Mouse (Mus musculus) granulocyte monocyte progenitor cell, adult 5-6 weeks (primary cell): ENCODE results near the gene Acap3. TPM values are rescaled to one million over a fixed set of nuclear protein-coding genes. Genes with fewer than 3 reads are reported as not detected.

Experiments
- ATAC-seq: replicated peaks from 2 replicates; pipeline ENCODE4 v1.8.0; 2016; ENCODE audit warnings: mild to moderate bottlenecking, moderate TSS enrichment, inconsistent platforms; ENCODE audit not compliant: poor library complexity, severe bottlenecking
- total RNA-seq, 2 experiments: library from RNA; stranded (forward) in 1 of 2; stranded (reverse) in 1 of 2; fragments of 200-712, 200-1000 nt in 1 of 2; fragments of >200 nt in 1 of 2; fragmentation: Nextera tagmentation in 1 of 2; gene quantifications; 2 replicates each; pipeline ENCODE4 v1.2.3; 2014 to 2017

Gene Acap3
- total RNA-seq, 2 experiments from 2014 or later = 6.0 to 10.7 TPM

GRCm38 (mm10) chr4:155908281-155908680 lies 16.7 kb downstream of the Acap3 start:
- no peak for ATAC-seq

- ATAC-seq = no peak
These were observed 17.1 kb downstream of the Acap3 start for GRCm38 (mm10) chr4:155908751-155909150.

GRCm38 (mm10) chr4:155932031-155932430 lies 40.4 kb downstream of the Acap3 start:
- ATAC-seq = no peak

- ATAC-seq = peak; percentile 15
These were observed 51.4 kb downstream of the Acap3 start for GRCm38 (mm10) chr4:155943049-155943452.

- peak; percentile 89 for ATAC-seq
These were observed 52.1 kb downstream of the Acap3 start, which contains the start of gene Ube2j2 for GRCm38 (mm10) chr4:155943534-155944249. TSS of gene Ube2j2 (plus strand) at chr4:155943831.

- peak; percentile 69 for ATAC-seq
These were observed 52.6 kb downstream of the Acap3 start for GRCm38 (mm10) chr4:155944271-155944670.

GRCm38 (mm10) chr4:155947094-155947493 lies 55.5 kb downstream of the Acap3 start:
- ATAC-seq = no peak

GRCm38 (mm10) chr4:155955491-155955890 lies 63.9 kb downstream of the Acap3 start:
- ATAC-seq = no peak

Other genes starting within 250 kb of the Acap3 start
- gene Gm10563, start 246.4 kb upstream of the Acap3 start, total RNA-seq (2014; fragmentation: Nextera tagmentation) = not detected in 2 replicates
- gene Gm10563, start 246.4 kb upstream of the Acap3 start, total RNA-seq (2017) = not detected in 2 replicates
- gene Mmp23, start 238.4 kb upstream of the Acap3 start, total RNA-seq (2014; fragmentation: Nextera tagmentation) = not detected in 2 replicates
- gene Mmp23, start 238.4 kb upstream of the Acap3 start, total RNA-seq (2017) = not detected in 2 replicates
- 2.9 and 18.0 TPM in 2 replicates for gene Mib2, start 222.6 kb upstream of the Acap3 start, total RNA-seq (2014; fragmentation: Nextera tagmentation)
- gene Mib2, start 222.6 kb upstream of the Acap3 start, total RNA-seq (2017) = 15.6 and 17.7 TPM in 2 replicates
- 2.8 and 7.6 TPM in 2 replicates for gene Fndc10, start 197.5 kb upstream of the Acap3 start, total RNA-seq (2014; fragmentation: Nextera tagmentation)
- 0.88 and 2.1 TPM in 2 replicates for gene Fndc10, start 197.5 kb upstream of the Acap3 start, total RNA-seq (2017)
- gene Ssu72, start 187.0 kb upstream of the Acap3 start, total RNA-seq (2014; fragmentation: Nextera tagmentation) = 58.5 and 75.8 TPM in 2 replicates
- 80.5 and 99.6 TPM in 2 replicates for gene Ssu72, start 187.0 kb upstream of the Acap3 start, total RNA-seq (2017)
- 0.32 and 0.95 TPM in 2 replicates for gene Tmem240, start 157.0 kb upstream of the Acap3 start, total RNA-seq (2014; fragmentation: Nextera tagmentation)
- gene Tmem240, start 157.0 kb upstream of the Acap3 start, total RNA-seq (2017) = 0.31 TPM in 1 of 2 replicates, not detected in the other
- 66.8 and 134 TPM in 2 replicates for gene Atad3a, start 130.7 kb upstream of the Acap3 start, total RNA-seq (2014; fragmentation: Nextera tagmentation)
- 95.3 and 118 TPM in 2 replicates for gene Atad3a, start 130.7 kb upstream of the Acap3 start, total RNA-seq (2017)
- not detected in 2 replicates for gene Vwa1, start 117.1 kb upstream of the Acap3 start, total RNA-seq (2014; fragmentation: Nextera tagmentation)
- gene Vwa1, start 117.1 kb upstream of the Acap3 start, total RNA-seq (2017) = 0.26 and 0.36 TPM in 2 replicates
- gene Tmem88b, start 105.9 kb upstream of the Acap3 start, total RNA-seq (2014; fragmentation: Nextera tagmentation) = not detected in 2 replicates
- not detected in 2 replicates for gene Tmem88b, start 105.9 kb upstream of the Acap3 start, total RNA-seq (2017)
- gene Ankrd65, start 101.4 kb upstream of the Acap3 start, total RNA-seq (2014; fragmentation: Nextera tagmentation) = not detected in 2 replicates
- gene Ankrd65, start 101.4 kb upstream of the Acap3 start, total RNA-seq (2017) = not detected in 2 replicates
- 191 and 198 TPM in 2 replicates for gene Mrpl20, start 88.9 kb upstream of the Acap3 start, total RNA-seq (2014; fragmentation: Nextera tagmentation)
- gene Mrpl20, start 88.9 kb upstream of the Acap3 start, total RNA-seq (2017) = 84.2 and 91.1 TPM in 2 replicates
- gene Ccnl2, start 79.3 kb upstream of the Acap3 start, total RNA-seq (2014; fragmentation: Nextera tagmentation) = 94.6 and 104 TPM in 2 replicates
- 75.5 and 84.0 TPM in 2 replicates for gene Ccnl2, start 79.3 kb upstream of the Acap3 start, total RNA-seq (2017)
- gene Aurkaip1, start 60.5 kb upstream of the Acap3 start, total RNA-seq (2014; fragmentation: Nextera tagmentation) = 130 and 149 TPM in 2 replicates
- gene Aurkaip1, start 60.5 kb upstream of the Acap3 start, total RNA-seq (2017) = 101 and 159 TPM in 2 replicates
- 0.39 TPM in 1 of 2 replicates, not detected in the other for gene Mxra8, start 52.1 kb upstream of the Acap3 start, total RNA-seq (2014; fragmentation: Nextera tagmentation)
- gene Mxra8, start 52.1 kb upstream of the Acap3 start, total RNA-seq (2017) = not detected in 2 replicates
- 10.1 and 20.3 TPM in 2 replicates for gene Dvl1, start 44.4 kb upstream of the Acap3 start, total RNA-seq (2014; fragmentation: Nextera tagmentation)
- 12.4 and 21.6 TPM in 2 replicates for gene Dvl1, start 44.4 kb upstream of the Acap3 start, total RNA-seq (2017)
- gene Tas1r3, start 28.5 kb upstream of the Acap3 start, total RNA-seq (2014; fragmentation: Nextera tagmentation) = 1.5 TPM in 1 of 2 replicates, not detected in the other
- gene Tas1r3, start 28.5 kb upstream of the Acap3 start, total RNA-seq (2017) = 0.30 and 0.93 TPM in 2 replicates
- 9.4 and 16.7 TPM in 2 replicates for gene Cptp, start 22.4 kb upstream of the Acap3 start, total RNA-seq (2014; fragmentation: Nextera tagmentation)
- gene Cptp, start 22.4 kb upstream of the Acap3 start, total RNA-seq (2017) = 7.0 and 7.8 TPM in 2 replicates
- 49.0 and 64.7 TPM in 2 replicates for gene Ints11, start 22.3 kb upstream of the Acap3 start, total RNA-seq (2014; fragmentation: Nextera tagmentation)
- gene Ints11, start 22.3 kb upstream of the Acap3 start, total RNA-seq (2017) = 34.7 and 37.9 TPM in 2 replicates
- gene Pusl1, start within 50 bp of the Acap3 start, total RNA-seq (2014; fragmentation: Nextera tagmentation) = 21.2 and 29.3 TPM in 2 replicates
- gene Pusl1, start within 50 bp of the Acap3 start, total RNA-seq (2017) = 41.8 and 48.6 TPM in 2 replicates
- 68.8 and 78.6 TPM in 2 replicates for gene Ube2j2, start 52.0 kb downstream of the Acap3 start, total RNA-seq (2014; fragmentation: Nextera tagmentation)
- gene Ube2j2, start 52.0 kb downstream of the Acap3 start, total RNA-seq (2017) = 81.6 and 84.8 TPM in 2 replicates
- gene C1qtnf12, start 70.5 kb downstream of the Acap3 start, total RNA-seq (2014; fragmentation: Nextera tagmentation) = 15.4 and 32.2 TPM in 2 replicates
- 10.6 and 11.0 TPM in 2 replicates for gene C1qtnf12, start 70.5 kb downstream of the Acap3 start, total RNA-seq (2017)
- 6.4 and 6.6 TPM in 2 replicates for gene B3galt6, start 100.8 kb downstream of the Acap3 start, total RNA-seq (2014; fragmentation: Nextera tagmentation)
- gene B3galt6, start 100.8 kb downstream of the Acap3 start, total RNA-seq (2017) = 10.3 and 10.7 TPM in 2 replicates
- 62.0 and 73.4 TPM in 2 replicates for gene Sdf4, start 101.0 kb downstream of the Acap3 start, total RNA-seq (2014; fragmentation: Nextera tagmentation)
- gene Sdf4, start 101.0 kb downstream of the Acap3 start, total RNA-seq (2017) = 174 and 182 TPM in 2 replicates
- gene Tnfrsf4, start 122.0 kb downstream of the Acap3 start, total RNA-seq (2014; fragmentation: Nextera tagmentation) = 2.2 TPM in 1 of 2 replicates, not detected in the other
- gene Tnfrsf4, start 122.0 kb downstream of the Acap3 start, total RNA-seq (2017) = 1.1 TPM in 1 of 2 replicates, not detected in the other
- gene Tnfrsf18, start 134.3 kb downstream of the Acap3 start, total RNA-seq (2014; fragmentation: Nextera tagmentation) = 0.99 and 4.6 TPM in 2 replicates
- gene Tnfrsf18, start 134.3 kb downstream of the Acap3 start, total RNA-seq (2017) = 1.9 and 4.6 TPM in 2 replicates
- not detected in 2 replicates for gene Ttll10, start 167.6 kb downstream of the Acap3 start, total RNA-seq (2014; fragmentation: Nextera tagmentation)
- not detected in 2 replicates for gene Ttll10, start 167.6 kb downstream of the Acap3 start, total RNA-seq (2017)
- gene 9430015G10Rik, start 218.2 kb downstream of the Acap3 start, total RNA-seq (2014; fragmentation: Nextera tagmentation) = 32.2 and 43.0 TPM in 2 replicates
- gene 9430015G10Rik, start 218.2 kb downstream of the Acap3 start, total RNA-seq (2017) = 24.7 and 32.8 TPM in 2 replicates
- gene Rnf223, start 238.7 kb downstream of the Acap3 start, total RNA-seq (2014; fragmentation: Nextera tagmentation) = not detected in 2 replicates
- 0.17 TPM in 1 of 2 replicates, not detected in the other for gene Rnf223, start 238.7 kb downstream of the Acap3 start, total RNA-seq (2017)